Mouse (Mus musculus): ENCODE measurements around the gene Bpifb3.

- no peak for TF ChIP-seq CTCF (conservative IDR thresholded peaks at IDR 0.05; ENCODE audit: insufficient read depth, insufficient read length, low read depth, low read length)
- TF ChIP-seq POLR2A (IDR thresholded peaks at IDR 0.05; ENCODE audit: low read depth, low read length) = no peak
Observed at GRCm38 (mm10) chr2:153902726-153903125, 15.3 kb upstream of the Bpifb3 start.
